In the genomic region with DNA sequence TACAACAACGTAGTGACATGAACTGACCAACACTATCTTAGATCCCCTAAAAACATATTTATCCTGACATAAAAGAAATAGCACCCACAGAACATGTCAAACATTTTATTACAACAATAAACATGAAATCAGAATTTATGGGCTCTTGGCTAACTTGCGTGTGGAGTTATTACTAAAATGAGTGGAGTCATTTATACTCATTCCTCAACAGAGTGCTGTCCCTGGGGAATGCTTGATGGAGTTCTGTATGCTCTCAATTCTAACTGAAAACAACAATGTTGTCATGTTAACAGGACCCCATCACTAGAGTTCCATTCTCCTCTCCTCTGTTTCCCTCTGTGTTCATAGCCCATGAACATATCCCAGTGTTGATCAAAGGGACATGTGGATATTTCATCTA, we compare ENCODE assay signal across 24 mouse cellular contexts.
"Had no signal": no experiment of that assay in that cellular context is flagged by ENCODE, and none has a peak within 500 bp of the region (broad histone marks: within the 10 kb centered on the region; RNA-seq: fewer than 3 reads in every experiment).

No protein-coding gene starts in this region.

- H3K27me3 ChIP-seq: heart, embryonic 12.5 days; hindbrain, embryonic 12.5 days; intestine, embryonic 15.5 days; limb, embryonic 12.5 days; liver, embryonic 13.5 days; liver, embryonic 15.5 days had no signal

- H3K27ac ChIP-seq: gastrocnemius, adult 2 months; heart, embryonic 10.5 days; hindbrain, embryonic 10.5 days; hindbrain, embryonic 12.5 days; hindbrain, embryonic 14.5 days; intestine, embryonic 15.5 days; layer of hippocampus, adult 2 months; left cerebral cortex, adult 2 months; limb, embryonic 10.5 days; limb, embryonic 12.5 days; liver, embryonic 13.5 days; liver, embryonic 15.5 days had no signal

- H3K4me3 ChIP-seq: gastrocnemius, adult 2 months; heart, embryonic 10.5 days; heart, embryonic 12.5 days; hindbrain, embryonic 10.5 days; hindbrain, embryonic 12.5 days; intestine, embryonic 15.5 days; layer of hippocampus, adult 2 months; left cerebral cortex, adult 2 months; limb, embryonic 10.5 days; limb, embryonic 12.5 days; liver, embryonic 13.5 days; liver, embryonic 15.5 days had no signal

- DNase-seq: gastrocnemius, adult 2 months; gastrocnemius, postnatal 10 days; gastrocnemius, postnatal 25 days; heart, adult 18-20 months; heart, postnatal 10 days; heart, postnatal 4 days; liver; liver, embryonic 13.5 days; liver, postnatal 0 days had no signal

- H3K9ac ChIP-seq: heart, embryonic 12.5 days; hindbrain, embryonic 12.5 days; hindbrain, embryonic 14.5 days; intestine, embryonic 15.5 days; limb, embryonic 12.5 days; liver, embryonic 13.5 days; liver, embryonic 15.5 days; liver, postnatal 0 days had no signal

- H3K4me1 ChIP-seq: heart, embryonic 10.5 days; heart, embryonic 12.5 days; hindbrain, embryonic 10.5 days; hindbrain, embryonic 12.5 days; intestine, embryonic 15.5 days; liver, embryonic 13.5 days; liver, embryonic 15.5 days had no signal

- H3K36me3 ChIP-seq: heart, embryonic 10.5 days; heart, embryonic 12.5 days; hindbrain, embryonic 10.5 days; hindbrain, embryonic 12.5 days; intestine, embryonic 15.5 days; limb, embryonic 10.5 days; limb, embryonic 12.5 days; liver, embryonic 13.5 days; liver, embryonic 15.5 days had no signal

- ATAC-seq: hindbrain, embryonic 16.5 days; inflammation-experienced regulatory T-cells, adult 6 months; intestine, embryonic 15.5 days; intestine, postnatal 0 days; liver, postnatal 0 days had no signal

- H3K9me3 ChIP-seq: heart, embryonic 10.5 days; heart, embryonic 12.5 days; hindbrain, embryonic 10.5 days; hindbrain, embryonic 12.5 days; intestine, embryonic 15.5 days; limb, embryonic 10.5 days; limb, embryonic 12.5 days; liver, embryonic 13.5 days; liver, embryonic 15.5 days had no signal

- H3K4me2 ChIP-seq: heart, embryonic 12.5 days; hindbrain, embryonic 12.5 days; hindbrain, embryonic 14.5 days; intestine, embryonic 15.5 days; limb, embryonic 12.5 days; liver, embryonic 11.5 days; liver, embryonic 13.5 days; liver, embryonic 15.5 days had no signal
